Mouse (Mus musculus) stomach, postnatal 0 days (tissue): ENCODE measurements around the gene Celf3.

Experiments
- CTCF ChIP-seq: IDR thresholded peaks from 2 replicates; pipeline ENCODE4 v1.5.1; 2016; ENCODE audit warnings: antibody characterized with exemption, low read depth, mild to moderate bottlenecking, moderate library complexity
- EP300 ChIP-seq: optimal IDR thresholded peaks from 2 replicates; pipeline ENCODE3; 2016; ENCODE audit warnings: antibody characterized with exemption

DNA sequence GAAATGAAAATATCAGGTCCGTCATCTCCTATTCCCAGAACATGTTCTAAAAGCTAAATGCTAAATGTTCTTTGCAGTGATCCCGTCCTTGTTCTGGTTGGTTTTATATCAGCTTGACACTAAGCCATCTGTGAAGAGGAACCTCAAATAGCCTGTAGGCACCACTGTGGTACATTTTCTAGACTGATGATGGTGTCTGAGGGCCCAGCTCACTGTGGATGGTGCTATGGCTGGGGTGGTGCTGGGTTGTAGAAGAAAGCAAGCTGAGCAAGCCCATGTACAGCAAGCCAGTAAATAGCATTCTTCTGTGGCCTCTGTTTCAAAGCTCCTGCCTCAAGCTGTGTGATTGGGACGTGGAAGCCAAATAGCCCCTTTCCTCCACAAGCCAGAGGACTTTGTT is 21.0 kb upstream of the Celf3 start:
- TF ChIP-seq CTCF (no peak), EP300 (no peak)
